Mouse (Mus musculus): ENCODE data around the gene Mkrn2. TPM values are rescaled to one million over a fixed set of nuclear protein-coding genes. Genes with fewer than 3 reads are reported as not detected.
"Not testable (repeated sequence)": the region's sequence is repeated elsewhere in the genome, so short reads cannot be mapped to it uniquely, and the experiment has no call there.

The Mkrn2 gene
- total RNA-seq, 2 experiments from 2014 or later: 42.2 to 46.1 TPM

DNA sequence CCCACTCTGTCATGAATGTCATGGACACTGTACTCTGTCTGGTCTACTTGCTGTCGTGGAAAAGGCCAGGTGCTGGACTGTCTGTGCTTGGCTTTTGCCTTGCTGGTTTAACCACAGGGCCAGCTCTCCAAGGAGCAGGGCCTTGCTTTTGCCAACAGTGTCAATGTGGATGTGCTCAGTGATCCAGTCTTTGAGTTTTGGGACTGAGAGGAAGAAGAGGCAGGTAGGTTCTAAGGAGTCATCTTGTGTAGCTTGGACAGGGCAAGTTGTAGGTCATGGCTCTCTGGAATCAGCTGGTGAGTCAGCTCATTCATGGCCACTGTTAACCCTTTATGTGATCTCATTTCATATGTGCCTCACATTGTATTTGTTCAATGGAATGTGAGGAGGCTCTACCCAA, 4.8 kb downstream of the Mkrn2 start:
- no peak for DNase-seq (ENCODE audit: low spot score in 2 of 2)

GRCm38 (mm10) chr6:115607429-115607828, 5.7 kb downstream of the Mkrn2 start:
- no peak for DNase-seq (ENCODE audit: low spot score in 2 of 2)

- DNase-seq (ENCODE audit: low spot score in 2 of 2): no peak
Measured at GRCm38 (mm10) chr6:115609121-115609520, 7.4 kb downstream of the Mkrn2 start.

DNA sequence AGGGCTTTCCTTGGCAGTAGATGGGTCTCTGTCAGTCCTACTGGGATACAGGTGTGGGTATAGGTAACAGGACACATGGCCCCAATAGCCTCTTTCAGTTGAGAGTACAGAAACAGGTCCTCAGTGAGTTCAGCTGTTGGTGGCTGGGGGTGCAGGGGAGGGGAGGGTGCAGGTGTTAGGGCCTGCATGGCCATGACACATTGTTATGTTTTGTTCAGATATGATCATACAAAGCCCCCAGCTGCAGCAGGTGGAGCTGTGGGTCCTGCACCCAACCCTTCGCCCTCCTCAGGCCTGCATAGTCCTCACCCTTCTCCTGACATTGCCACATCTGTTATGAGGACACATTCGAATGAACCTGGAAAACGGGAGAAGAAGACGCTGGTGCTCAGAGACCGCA, 8.6 kb downstream of the Mkrn2 start:
- DNase-seq (ENCODE audit: low spot score in 2 of 2): no peak

- no peak for DNase-seq (ENCODE audit: low spot score in 2 of 2)
Measured at GRCm38 (mm10) chr6:115613793-115614192, 12.1 kb downstream of the Mkrn2 start.

DNA sequence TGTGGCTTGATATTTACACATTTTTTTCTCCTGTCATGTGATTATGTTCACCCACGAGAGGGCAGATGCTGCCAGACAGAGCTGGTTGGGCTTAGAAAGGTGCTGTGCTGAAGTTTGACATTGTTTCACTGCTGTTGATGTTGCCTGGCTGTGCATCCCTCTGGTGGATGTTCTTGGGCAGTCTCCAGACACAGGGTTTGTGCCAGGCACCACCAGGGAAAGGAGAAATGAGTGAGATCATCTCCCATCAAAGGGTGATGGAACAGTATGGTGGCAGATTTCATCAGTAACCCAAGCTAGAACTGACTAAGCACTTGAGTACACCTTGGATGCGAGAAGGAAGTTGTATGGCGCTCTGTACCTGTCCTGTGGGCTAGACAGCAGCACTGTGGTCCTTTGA, 14.3 kb downstream of the Mkrn2 start:
- DNase-seq (ENCODE audit: low spot score in 2 of 2): no peak

- no peak for DNase-seq (ENCODE audit: low spot score in 2 of 2)
Measured at GRCm38 (mm10) chr6:115619818-115620217, 18.1 kb downstream of the Mkrn2 start.

DNA sequence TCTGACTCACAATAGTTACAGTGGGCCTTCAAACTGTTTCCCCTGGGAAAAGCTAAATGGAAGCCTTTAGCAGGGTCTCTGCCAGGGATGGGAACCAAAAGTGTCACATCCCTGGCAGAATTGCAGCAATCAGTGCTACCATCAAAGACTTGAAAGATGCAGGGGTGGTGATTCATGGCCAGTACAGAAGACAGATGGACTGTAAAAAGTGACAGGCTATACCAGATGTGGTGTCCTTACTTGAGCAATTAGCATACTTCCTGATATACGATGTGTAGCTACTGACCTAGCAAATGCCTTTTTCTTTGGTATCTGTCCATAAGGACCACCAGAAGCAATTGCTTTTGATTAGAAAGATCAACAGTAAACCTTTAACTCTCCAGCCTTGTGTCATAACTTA, 19.2 kb downstream of the Mkrn2 start:
- no peak for DNase-seq (ENCODE audit: low spot score in 2 of 2)

DNA sequence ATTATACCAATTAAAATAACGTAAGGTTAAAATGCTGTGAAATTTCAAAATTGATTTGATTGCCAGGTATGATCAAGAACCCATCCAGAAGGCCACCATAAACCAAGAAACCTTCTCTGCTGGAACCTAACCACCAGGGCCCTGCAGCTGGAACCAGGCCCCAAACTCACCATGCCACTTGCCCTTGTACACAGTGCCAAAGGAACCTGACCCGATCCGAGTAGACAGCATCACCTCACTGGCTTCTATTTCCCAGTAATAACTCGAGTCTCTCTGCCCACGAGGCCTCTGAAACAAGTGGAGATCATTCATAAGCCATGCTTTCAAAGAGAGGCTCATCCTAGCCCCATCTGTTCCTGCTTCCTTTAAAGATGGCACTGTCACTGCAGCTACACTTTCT, 24.4 kb downstream of the Mkrn2 start:
- DNase-seq (ENCODE audit: low spot score in 2 of 2): no peak

- no peak for DNase-seq (ENCODE audit: low spot score in 2 of 2)
Measured at GRCm38 (mm10) chr6:115631056-115631795, 29.5 kb downstream of the Mkrn2 start.

GRCm38 (mm10) chr6:115634015-115634414, 32.3 kb downstream of the Mkrn2 start:
- no peak for DNase-seq (ENCODE audit: low spot score in 2 of 2)

DNA sequence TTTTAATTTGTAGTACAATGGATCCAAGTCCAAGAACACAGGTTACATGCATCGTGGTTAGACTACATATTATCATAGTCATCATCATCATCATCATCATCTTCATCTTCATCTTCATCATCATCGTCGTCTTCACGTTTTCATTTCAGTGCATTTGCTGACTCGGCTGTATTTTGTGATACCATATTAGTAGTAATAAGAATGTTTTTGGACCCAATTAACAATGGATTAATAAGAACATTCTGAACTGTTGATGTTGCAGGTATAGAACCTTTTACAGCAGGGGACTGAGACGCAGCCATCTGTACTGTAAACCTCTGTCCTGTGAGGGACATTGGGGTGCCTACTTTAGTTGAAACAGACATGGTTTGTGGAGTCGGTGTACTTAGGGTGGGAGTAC, 36.5 kb downstream of the Mkrn2 start:
- not testable (repeated sequence) for DNase-seq (ENCODE audit: low spot score in 2 of 2)

DNA sequence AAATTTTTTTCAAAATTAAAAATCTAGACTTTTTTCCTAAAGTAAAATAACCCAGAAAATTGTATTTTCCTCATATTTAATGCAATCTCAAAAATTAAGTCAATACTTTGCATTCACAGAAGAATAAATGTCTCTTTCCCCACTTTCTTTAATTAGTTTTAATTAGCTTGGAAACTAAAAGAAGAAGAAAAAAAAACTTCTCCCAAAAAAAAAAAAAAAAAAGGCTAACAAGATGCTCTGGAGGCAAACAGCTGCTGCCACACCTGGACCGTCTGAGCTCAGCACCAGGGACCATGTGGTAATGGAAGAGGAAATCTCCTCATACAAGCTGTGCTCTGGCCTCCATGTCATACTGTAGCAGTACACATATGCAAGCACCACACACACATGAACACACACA, 41.6 kb downstream of the Mkrn2 start:
- no peak for DNase-seq (ENCODE audit: low spot score in 2 of 2)

DNA sequence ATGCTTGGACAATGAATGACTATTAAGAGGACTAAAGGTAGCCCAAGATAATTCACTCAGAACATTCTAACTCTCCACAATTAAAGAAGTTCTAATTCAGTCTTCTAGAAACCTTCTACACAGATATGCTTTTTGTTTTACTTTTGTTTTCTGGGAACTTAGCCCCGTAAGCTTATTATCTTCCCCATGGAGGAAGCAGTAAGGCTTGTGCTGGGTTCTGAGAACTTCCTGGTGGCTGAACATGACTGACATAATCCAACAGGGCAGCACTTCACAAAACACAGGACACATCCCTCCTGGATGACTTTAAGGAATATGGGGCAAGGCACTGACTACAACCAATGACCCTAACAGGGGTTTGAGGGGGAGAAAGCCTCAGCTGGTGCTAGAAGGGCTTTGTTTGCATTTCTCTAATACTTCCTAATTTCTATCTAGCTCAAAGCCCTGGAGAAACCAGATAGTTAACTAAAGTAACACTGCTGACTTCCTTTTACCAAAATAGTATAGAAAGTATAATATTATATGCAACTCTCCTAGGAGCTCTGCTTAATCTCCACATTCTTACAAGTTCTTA, 48.2 kb downstream of the Mkrn2 start:
- no peak for DNase-seq (ENCODE audit: low spot score in 2 of 2)

GRCm38 (mm10) chr6:115650476-115651427, 49.0 kb downstream of the Mkrn2 start:
- DNase-seq (ENCODE audit: low spot score in 2 of 2): no peak

GRCm38 (mm10) chr6:115651719-115652118, 50.0 kb downstream of the Mkrn2 start:
- DNase-seq (ENCODE audit: low spot score in 2 of 2): no peak

DNA sequence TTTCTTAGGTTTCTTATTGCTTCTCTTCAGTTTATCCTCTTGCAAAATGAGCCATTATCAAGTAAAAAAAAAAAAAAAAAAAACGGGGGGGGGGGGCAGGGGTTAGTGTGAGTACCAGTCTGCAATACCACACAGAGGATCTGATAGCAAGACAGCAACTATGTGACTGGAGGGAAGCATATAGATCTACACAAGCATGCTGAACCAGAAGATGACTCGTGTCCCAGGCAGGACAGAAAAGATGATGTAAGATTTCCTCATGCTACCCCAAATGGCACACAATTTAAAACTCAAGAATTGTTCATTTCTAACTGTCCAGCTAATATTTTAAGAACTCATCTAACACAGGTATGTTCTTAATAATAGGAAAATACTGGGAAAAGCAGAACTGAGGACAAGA, 52.2 kb downstream of the Mkrn2 start:
- DNase-seq (ENCODE audit: low spot score in 2 of 2): no peak

GRCm38 (mm10) chr6:115658802-115659201, 57.1 kb downstream of the Mkrn2 start:
- no peak for DNase-seq (ENCODE audit: low spot score in 2 of 2)

DNA sequence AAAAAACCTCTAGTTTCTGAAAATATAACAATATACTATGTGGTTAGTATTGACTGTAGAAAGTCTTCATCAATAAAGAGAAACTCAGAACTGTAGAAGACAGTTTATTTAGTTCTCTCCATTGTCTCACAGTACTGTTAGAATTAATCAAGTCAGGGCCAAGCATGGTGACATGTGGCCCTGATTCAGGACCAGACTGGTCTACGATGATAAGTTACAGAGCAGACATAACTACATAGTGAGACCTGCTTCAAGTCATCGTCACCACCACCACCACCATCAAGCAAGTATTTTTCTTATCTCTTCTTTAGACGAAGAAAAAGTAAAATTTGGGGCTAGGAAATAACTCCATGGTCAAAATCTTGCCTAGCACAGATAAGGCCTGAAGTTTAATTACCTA, 62.6 kb downstream of the Mkrn2 start:
- no peak for DNase-seq (ENCODE audit: low spot score in 2 of 2)

GRCm38 (mm10) chr6:115666641-115667040, 64.9 kb downstream of the Mkrn2 start:
- no peak for DNase-seq (ENCODE audit: low spot score in 2 of 2)
